Mouse (Mus musculus) G1E (cell line): ENCODE measurements around the gene D130052B06Rik. TPM values are rescaled to one million over a fixed set of nuclear protein-coding genes. Genes with fewer than 3 reads are reported as not detected.

Source experiments
- ATAC-seq: 2 replicates; pipeline ENCODE4 v1.8.0; 2016; ENCODE audit warnings: mild to moderate bottlenecking; ENCODE audit not compliant: insufficient number of reproducible peaks, poor library complexity, low FRiP score, severe bottlenecking; ENCODE audit errors: extremely low read depth
- DNase-seq: peaks from one replicate; pipeline ENCODE4 v3.0.0; 2012; ENCODE audit warnings: low spot score
- H3K27me3 ChIP-seq: 2 replicates; pipeline ENCODE4 v1.6.1; 2012; ENCODE audit warnings: mild to moderate bottlenecking, low read length, inconsistent platforms; ENCODE audit not compliant: insufficient read depth
- H3K36me3 ChIP-seq: replicated peaks from 2 replicates; pipeline ENCODE3; 2012; ENCODE audit warnings: mild to moderate bottlenecking, inconsistent platforms
- H3K4me1 ChIP-seq: 2 replicates; pipeline ENCODE4 v1.6.1; 2012; ENCODE audit warnings: low read depth, low read length, inconsistent platforms, mixed read lengths; ENCODE audit not compliant: insufficient read depth
- H3K4me3 ChIP-seq: 2 replicates; pipeline ENCODE4 v1.5.1; 2012; ENCODE audit warnings: low read depth, mild to moderate bottlenecking, inconsistent platforms, low read length, moderate library complexity, mixed read lengths
- H3K9me3 ChIP-seq: replicated peaks from 2 replicates; pipeline ENCODE4 v1.6.1; 2012; ENCODE audit warnings: inconsistent platforms
- CTCF ChIP-seq: IDR thresholded peaks from 2 replicates; pipeline ENCODE4 v1.5.1; 2012; ENCODE audit warnings: low read depth, low read length, inconsistent platforms, mixed read lengths
- GATA1 ChIP-seq: IDR thresholded peaks from 2 replicates; pipeline ENCODE4 v1.6.1; 2012; ENCODE audit warnings: borderline replicate concordance, low read length, inconsistent platforms, mixed read lengths
- GATA2 ChIP-seq: IDR thresholded peaks from 2 replicates; pipeline ENCODE4 v1.6.1; 2012; ENCODE audit warnings: low read depth, low read length, inconsistent platforms, borderline replicate concordance
- POLR2AphosphoS5 ChIP-seq: IDR thresholded peaks from 2 replicates; pipeline ENCODE4 v1.6.1; 2012; ENCODE audit warnings: low read depth, low read length, inconsistent platforms; ENCODE audit not compliant: insufficient replicate concordance
- TAL1 ChIP-seq: conservative IDR thresholded peaks from 2 replicates; pipeline ENCODE4 v1.6.1; 2012; ENCODE audit warnings: low read depth, low read length, inconsistent platforms, mixed read lengths
- polyA plus RNA-seq: library from polyadenylated mRNA; stranded (reverse); fragments of >175 nt; gene quantifications from 2 replicates; pipeline ENCODE4 v1.2.3, GENCODE M21; 2012
- total RNA-seq, 2 experiments: library from RNA; stranded (forward) in 1 of 2; stranded (reverse) in 1 of 2; fragments of 200-1000 nt in 1 of 2; fragments of >200 nt in 1 of 2; fragmentation: Nextera tagmentation in 1 of 2; gene quantifications; 2 replicates each; pipeline ENCODE4 v1.2.3; 2014 to 2017

D130052B06Rik gene
- total and polyA plus RNA-seq, 3 experiments, result 0.11 TPM; not detected in 2

- Histone ChIP-seq H3K36me3 (no peaks in the 10 kb centered on the region), H3K27me3 (no peaks in the 10 kb centered on the region), H3K9me3 (no peaks in the 10 kb centered on the region), H3K4me3 (no peak overlapping the region), H3K4me1 (no peaks in the 10 kb centered on the region)
- TF ChIP-seq GATA2 (no peak), POLR2AphosphoS5 (no peak), CTCF (peak; percentile 70)
- DNase-seq (peak; percentile 29), ATAC-seq (0 out of 2 replicates have a peak, but pooled peaks have one; percentile 22)
These were observed 15.1 kb downstream of the D130052B06Rik start for GRCm38 (mm10) chr11:33614218-33614617.

- ATAC-seq, result no peak
- TF ChIP-seq GATA2 (no peak), TAL1 (no peak), GATA1 (no peak), CTCF (no peak), POLR2AphosphoS5 (no peak)
- no peak for DNase-seq
- H3K4me1 ChIP-seq, result no peaks in the 10 kb centered on the region
- H3K4me3 ChIP-seq, result no peak overlapping the region
- H3K36me3 ChIP-seq, result no peaks in the 10 kb centered on the region
- no peaks in the 10 kb centered on the region for H3K27me3 ChIP-seq
- no peaks in the 10 kb centered on the region for H3K9me3 ChIP-seq
These were observed 28.1 kb downstream of the D130052B06Rik start for GRCm38 (mm10) chr11:33627136-33627742.

- Histone ChIP-seq H3K27me3 (no peaks in the 10 kb centered on the region), H3K36me3 (no peaks in the 10 kb centered on the region), H3K4me1 (no peaks in the 10 kb centered on the region), H3K4me3 (no peak overlapping the region), H3K9me3 (no peaks in the 10 kb centered on the region)
- no peak for ATAC-seq
- DNase-seq, result no peak
- TF ChIP-seq CTCF, result no peak
These were observed 38.0 kb downstream of the D130052B06Rik start for GRCm38 (mm10) chr11:33637107-33637506.

GRCm38 (mm10) chr11:33649358-33649757 is 50.3 kb downstream of the D130052B06Rik start:
- no peak overlapping the region for H3K4me3 ChIP-seq
- ATAC-seq (no peak), DNase-seq (no peak)
- H3K36me3 ChIP-seq, result no peaks in the 10 kb centered on the region
- TF ChIP-seq GATA2 (no peak), CTCF (no peak), POLR2AphosphoS5 (no peak), GATA1 (no peak), TAL1 (no peak)
- no peaks in the 10 kb centered on the region for H3K27me3 ChIP-seq
- no peaks in the 10 kb centered on the region for H3K4me1 ChIP-seq
- H3K9me3 ChIP-seq, result no peaks in the 10 kb centered on the region

- no peak for DNase-seq
- Histone ChIP-seq H3K9me3 (no peaks in the 10 kb centered on the region), H3K4me1 (no peaks in the 10 kb centered on the region), H3K4me3 (no peak overlapping the region), H3K27me3 (no peaks in the 10 kb centered on the region), H3K36me3 (no peaks in the 10 kb centered on the region)
- TF ChIP-seq POLR2AphosphoS5, result no peak
- TF ChIP-seq GATA2, result no peak
- no peak for TF ChIP-seq GATA1
- TF ChIP-seq TAL1, result no peak
- TF ChIP-seq CTCF, result no peak
- ATAC-seq, result no peak
These were observed 55.4 kb downstream of the D130052B06Rik start for GRCm38 (mm10) chr11:33654485-33654884.

GRCm38 (mm10) chr11:33655221-33655620 is 56.1 kb downstream of the D130052B06Rik start:
- no peak overlapping the region for H3K4me3 ChIP-seq
- no peaks in the 10 kb centered on the region for H3K9me3 ChIP-seq
- DNase-seq, result no peak
- no peak for ATAC-seq
- H3K27me3 ChIP-seq, result no peaks in the 10 kb centered on the region
- H3K36me3 ChIP-seq, result no peaks in the 10 kb centered on the region
- no peaks in the 10 kb centered on the region for H3K4me1 ChIP-seq
- no peak for TF ChIP-seq GATA1
- TF ChIP-seq POLR2AphosphoS5, result no peak
- TF ChIP-seq GATA2, result no peak
- no peak for TF ChIP-seq CTCF
- no peak for TF ChIP-seq TAL1

- DNase-seq, result no peak
- no peak for TF ChIP-seq CTCF
- TF ChIP-seq GATA2, result no peak
- TF ChIP-seq POLR2AphosphoS5, result no peak
- TF ChIP-seq TAL1, result no peak
- no peak for TF ChIP-seq GATA1
- H3K4me3 ChIP-seq, result no peak overlapping the region
- no peak for ATAC-seq
- H3K9me3 ChIP-seq, result no peaks in the 10 kb centered on the region
- H3K4me1 ChIP-seq, result no peaks in the 10 kb centered on the region
- H3K36me3 ChIP-seq, result no peaks in the 10 kb centered on the region
- H3K27me3 ChIP-seq, result no peaks in the 10 kb centered on the region
These were observed 56.9 kb downstream of the D130052B06Rik start for GRCm38 (mm10) chr11:33655861-33656593.
